Mouse (Mus musculus): ENCODE data around the gene Alkbh6. TPM values are rescaled to one million over a fixed set of nuclear protein-coding genes. Genes with fewer than 3 reads are reported as not detected.
A peak's percentile ranks its signal among the peaks of the same experiment; 100 is the strongest.

The Alkbh6 gene
- polyA plus RNA-seq, 1 experiment from 2014 or later: 80.8 TPM

DNA sequence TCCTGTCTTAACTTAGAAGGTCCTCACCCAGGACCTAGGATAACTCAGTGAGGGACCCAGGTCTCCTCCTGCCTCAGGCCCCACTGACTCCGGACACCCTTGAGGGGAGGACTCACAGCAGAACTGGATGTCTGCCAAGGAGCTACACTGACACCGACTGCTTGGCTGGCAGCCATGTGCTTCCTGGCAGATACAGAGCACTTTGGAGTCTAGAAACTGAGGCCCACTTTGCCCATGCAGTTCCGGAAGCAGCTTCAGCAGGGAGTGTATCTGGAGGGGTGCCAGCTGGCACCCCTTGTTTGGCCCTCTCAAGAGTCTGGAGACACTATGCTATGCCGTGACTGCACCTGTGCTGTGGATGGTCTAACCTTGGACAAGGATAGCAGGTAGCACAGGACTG is 24.9 kb downstream of the Alkbh6 start:
- Histone ChIP-seq H3K4me3 (no peak overlapping the region), H3K4me1 (peaks cover 11% of the 10 kb centered on the region), H3K4me2 (no peak overlapping the region), H3K9me3 (no peaks in the 10 kb centered on the region), H3K9ac (no peak overlapping the region), H3K27ac (0 out of 2 replicates have a peak overlapping the region, but pooled peaks have one; percentile 27), H3K36me3 (no peaks in the 10 kb centered on the region), H3K27me3 (peaks cover 27% of the 10 kb centered on the region)
- ATAC-seq (ENCODE audit: insufficient number of reproducible peaks, low FRiP score, low TSS enrichment, low read depth): no peak
- WGBS: 22% methylated on average over 4 of the region's 4 CpGs

DNA sequence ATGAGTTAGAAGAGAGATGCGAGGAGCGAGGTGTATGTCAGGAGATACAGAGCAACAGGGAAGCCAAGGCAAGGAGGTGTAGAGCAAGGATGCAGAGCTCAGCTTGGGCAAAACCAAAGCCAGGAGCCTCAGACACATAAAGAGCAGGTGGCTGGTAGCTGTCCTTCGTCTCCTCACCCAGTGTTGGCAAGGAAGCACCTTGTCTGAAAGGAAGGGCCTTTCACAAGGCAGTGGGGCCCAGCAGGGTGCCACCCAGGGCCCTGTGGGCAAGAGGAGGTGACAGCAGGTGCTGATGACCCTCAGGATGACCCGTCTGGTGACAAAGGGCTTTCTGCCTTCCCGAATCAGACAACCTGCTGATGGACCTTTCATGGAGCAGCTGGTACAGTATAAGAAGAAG is 26.0 kb downstream of the Alkbh6 start:
- ATAC-seq (ENCODE audit: insufficient number of reproducible peaks, low FRiP score, low TSS enrichment, low read depth): no peak
- no peak overlapping the region for H3K4me3 ChIP-seq
- H3K36me3 ChIP-seq: no peaks in the 10 kb centered on the region
- no peak overlapping the region for H3K27ac ChIP-seq
- H3K9ac ChIP-seq: no peak overlapping the region
- no peaks in the 10 kb centered on the region for H3K9me3 ChIP-seq
- 60% methylated on average over 5 of the region's 5 CpGs for WGBS
- H3K4me2 ChIP-seq: no peak overlapping the region
- peaks cover 27% of the 10 kb centered on the region for H3K27me3 ChIP-seq
- H3K4me1 ChIP-seq: peaks cover 11% of the 10 kb centered on the region

DNA sequence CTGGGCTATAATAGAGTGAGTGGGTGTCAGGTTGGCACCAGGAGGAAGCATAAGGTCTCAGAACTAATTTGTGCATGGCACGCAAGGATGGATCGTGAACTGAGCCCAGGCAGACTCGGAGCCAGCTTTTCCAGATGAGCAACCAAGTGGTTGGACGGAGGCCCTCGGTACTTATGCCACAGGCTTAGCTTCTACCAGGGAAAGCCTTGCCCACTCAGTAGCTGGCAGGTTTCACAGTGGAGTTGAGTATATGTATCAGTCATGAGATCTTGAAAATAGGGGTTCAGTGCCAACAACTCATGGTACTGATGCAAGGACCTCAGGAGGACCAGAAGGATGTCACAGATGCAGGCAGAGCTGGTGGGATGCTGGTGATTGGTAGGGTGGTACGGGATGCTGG is 27.2 kb downstream of the Alkbh6 start:
- Histone ChIP-seq H3K9me3 (no peaks in the 10 kb centered on the region), H3K9ac (no peak overlapping the region), H3K4me2 (no peak overlapping the region), H3K4me1 (peaks cover 11% of the 10 kb centered on the region), H3K27ac (no peak overlapping the region), H3K36me3 (no peaks in the 10 kb centered on the region), H3K27me3 (peaks cover 27% of the 10 kb centered on the region), H3K4me3 (no peak overlapping the region)
- no peak for ATAC-seq (ENCODE audit: insufficient number of reproducible peaks, low FRiP score, low TSS enrichment, low read depth)
- 77% methylated on average over 6 of the region's 6 CpGs for WGBS

DNA sequence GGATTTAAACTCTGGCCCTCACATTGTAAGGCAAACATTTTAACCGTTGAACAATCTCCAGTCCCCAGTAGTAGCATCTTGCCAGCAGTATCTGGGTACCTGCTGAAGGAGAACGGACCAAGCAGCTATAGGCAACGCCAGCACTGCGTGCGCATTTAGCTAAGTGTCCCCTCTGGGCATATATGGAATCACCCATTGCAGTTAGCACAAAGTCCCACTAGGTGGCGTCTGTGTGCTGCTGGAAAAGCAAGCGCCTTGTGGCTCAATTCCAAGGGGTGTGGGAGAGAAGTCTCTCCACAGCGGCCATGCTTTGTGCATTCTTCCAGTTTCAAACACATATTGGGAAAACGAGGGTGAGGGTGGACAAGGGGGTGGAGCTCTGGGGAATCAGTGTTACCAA is 27.9 kb downstream of the Alkbh6 start:
- H3K9me3 ChIP-seq: no peaks in the 10 kb centered on the region
- H3K36me3 ChIP-seq: no peaks in the 10 kb centered on the region
- no peak overlapping the region for H3K4me3 ChIP-seq
- no peak overlapping the region for H3K27ac ChIP-seq
- peaks cover 27% of the 10 kb centered on the region for H3K27me3 ChIP-seq
- WGBS: 2% methylated on average over 9 of the region's 9 CpGs
- no peak overlapping the region for H3K4me2 ChIP-seq
- H3K9ac ChIP-seq: no peak overlapping the region
- H3K4me1 ChIP-seq: peaks cover 11% of the 10 kb centered on the region
- ATAC-seq (ENCODE audit: insufficient number of reproducible peaks, low FRiP score, low TSS enrichment, low read depth): no peak

DNA sequence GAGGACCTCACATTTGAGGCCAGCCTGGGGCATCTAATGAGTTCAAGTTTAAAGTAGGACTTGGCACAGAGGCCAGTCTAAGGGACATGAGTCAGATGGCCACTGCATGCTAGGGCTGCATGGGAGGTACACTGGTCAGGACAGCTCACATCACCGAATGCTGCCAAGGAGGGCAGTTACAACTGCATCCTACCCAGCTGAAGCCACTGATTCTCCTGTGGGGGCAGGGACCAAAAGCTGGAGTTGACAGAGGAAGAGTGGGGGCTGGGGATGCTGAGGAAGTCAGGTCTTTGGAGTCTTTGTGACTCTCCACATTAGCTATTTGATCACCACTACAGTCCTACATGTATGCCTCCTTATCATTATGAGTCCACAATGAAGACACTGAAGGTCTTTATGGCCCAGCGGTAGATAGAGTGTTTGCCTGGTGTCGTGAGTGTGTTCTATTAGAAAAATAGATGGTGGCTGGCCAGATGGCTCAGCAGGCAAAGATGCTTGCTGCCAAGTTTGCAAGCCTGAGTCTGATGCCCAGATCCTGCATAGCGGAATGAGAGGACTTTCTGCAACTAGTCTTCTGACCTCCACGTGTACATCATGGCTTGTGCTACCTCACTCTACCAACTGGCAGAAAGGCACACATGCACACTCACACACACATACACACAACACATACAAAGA is 31.1 kb downstream of the Alkbh6 start:
- peaks cover 9% of the 10 kb centered on the region for H3K4me1 ChIP-seq
- H3K27ac ChIP-seq: no peak overlapping the region
- 65% methylated on average over 5 of the region's 5 CpGs for whole genome bisulfite sequencing
- no peak for ATAC-seq (ENCODE audit: insufficient number of reproducible peaks, low FRiP score, low TSS enrichment, low read depth)
- H3K4me2 ChIP-seq: no peak overlapping the region
- H3K36me3 ChIP-seq: no peaks in the 10 kb centered on the region
- H3K9me3 ChIP-seq: no peaks in the 10 kb centered on the region
- no peak overlapping the region for H3K4me3 ChIP-seq
- H3K27me3 ChIP-seq: peaks cover 16% of the 10 kb centered on the region
- no peak overlapping the region for H3K9ac ChIP-seq

DNA sequence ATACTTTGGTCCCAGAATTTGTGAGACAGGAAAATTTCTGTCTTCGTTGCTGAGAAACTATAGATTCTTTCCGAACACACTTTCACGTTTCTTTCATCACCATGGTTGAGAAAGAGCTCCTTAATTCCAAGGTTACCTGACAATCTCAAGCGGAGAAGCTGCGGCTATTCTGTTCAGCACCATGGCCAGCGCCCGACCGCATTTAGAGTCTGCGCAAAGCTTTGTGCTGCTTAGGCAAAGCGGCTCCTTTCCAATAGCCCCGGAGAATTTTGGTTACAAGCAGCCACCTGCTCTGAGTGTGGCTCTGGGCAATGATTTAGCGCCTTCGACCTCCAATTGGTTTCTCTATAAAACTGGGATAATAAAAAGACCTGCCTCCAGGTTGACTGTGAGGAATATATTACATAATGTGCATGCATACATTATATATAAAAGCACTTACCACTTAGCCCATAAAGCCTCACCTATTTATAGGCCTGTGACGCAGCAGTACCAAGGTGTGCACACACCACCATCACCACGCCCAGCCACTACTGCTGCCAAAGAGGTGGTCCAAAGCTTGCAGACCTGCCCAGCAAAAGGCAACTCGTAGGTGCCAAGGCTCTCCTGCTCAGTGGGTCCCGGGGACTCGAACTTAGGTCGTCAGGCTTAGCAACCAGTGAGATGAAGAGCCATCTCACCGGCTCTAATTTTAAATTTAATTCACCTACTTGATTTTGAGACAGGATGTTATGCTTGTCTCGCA is 38.3 kb downstream of the Alkbh6 start:
- H3K27ac ChIP-seq: no peak overlapping the region
- WGBS: 21% methylated on average over 21 of the region's 21 CpGs
- no peak overlapping the region for H3K9ac ChIP-seq
- peaks cover 37% of the 10 kb centered on the region for H3K27me3 ChIP-seq
- no peak overlapping the region for H3K4me2 ChIP-seq
- ATAC-seq (ENCODE audit: insufficient number of reproducible peaks, low FRiP score, low TSS enrichment, low read depth): no peak
- H3K9me3 ChIP-seq: no peaks in the 10 kb centered on the region
- no peak overlapping the region for H3K4me3 ChIP-seq
- no peaks in the 10 kb centered on the region for H3K36me3 ChIP-seq
- peaks cover 7% of the 10 kb centered on the region; the same call in 1 of the 2 replicates for H3K4me1 ChIP-seq

DNA sequence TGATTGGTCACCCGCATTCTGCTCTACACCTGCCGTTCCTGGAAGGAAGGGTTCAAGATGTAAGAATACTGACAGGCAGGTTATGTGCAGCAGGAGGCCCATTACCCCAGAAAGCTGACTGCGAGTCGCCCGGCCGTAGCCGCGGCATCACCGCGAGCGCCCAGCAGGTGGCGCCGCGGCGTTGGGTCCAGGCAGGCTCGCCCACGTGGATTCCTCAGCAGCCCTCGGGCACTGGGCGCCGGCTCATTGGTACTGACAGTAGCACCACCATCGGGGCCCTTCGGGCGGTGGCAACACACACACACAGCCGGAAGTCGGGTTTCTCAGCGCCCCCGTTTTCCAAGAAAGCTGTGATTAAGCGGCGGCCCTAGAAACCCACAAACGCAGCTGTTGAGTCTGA is 39.3 kb downstream of the Alkbh6 start:
- 2% methylated on average over 30 of the region's 30 CpGs for WGBS
- Histone ChIP-seq H3K4me2 (no peak overlapping the region), H3K36me3 (no peaks in the 10 kb centered on the region), H3K9me3 (no peaks in the 10 kb centered on the region), H3K4me1 (peaks cover 7% of the 10 kb centered on the region; the same call in 1 of the 2 replicates), H3K27ac (no peak overlapping the region), H3K9ac (no peak overlapping the region), H3K27me3 (peaks cover 37% of the 10 kb centered on the region), H3K4me3 (no peak overlapping the region)
- no peak for ATAC-seq (ENCODE audit: insufficient number of reproducible peaks, low FRiP score, low TSS enrichment, low read depth)

DNA sequence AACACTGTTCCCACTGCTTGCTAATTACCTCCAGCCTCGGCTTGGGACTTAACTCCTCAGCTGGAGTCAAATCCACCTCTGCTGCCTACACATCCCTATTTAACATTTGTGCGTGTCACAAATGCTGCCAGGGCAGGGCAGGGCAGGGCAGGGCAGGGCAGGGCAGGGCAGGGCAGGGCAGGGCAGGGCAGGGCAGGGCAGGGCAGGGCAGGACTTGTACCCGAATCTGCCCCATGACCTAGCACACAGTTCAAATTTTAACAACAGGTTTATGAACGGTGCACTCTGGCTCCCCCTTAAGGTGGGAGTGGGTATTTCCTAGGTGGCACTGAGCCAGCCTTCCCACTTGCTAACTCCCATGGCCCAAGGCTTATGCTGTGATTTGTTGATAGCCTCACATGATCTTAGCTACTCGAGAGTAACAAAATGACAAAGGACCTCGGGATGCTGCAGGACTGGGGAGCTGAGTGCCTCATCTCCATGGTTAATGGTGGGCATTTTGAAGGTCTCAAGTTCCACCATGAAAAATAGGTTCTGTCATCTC is 44.8 kb downstream of the Alkbh6 start:
- H3K9me3 ChIP-seq: no peaks in the 10 kb centered on the region
- H3K36me3 ChIP-seq: 0 out of 2 replicates have a peak, but pooled peaks cover 11% of the 10 kb centered on the region
- peaks cover 21% of the 10 kb centered on the region for H3K27me3 ChIP-seq
- ATAC-seq (ENCODE audit: insufficient number of reproducible peaks, low FRiP score, low TSS enrichment, low read depth): no peak
- no peaks in the 10 kb centered on the region for H3K4me1 ChIP-seq
- H3K9ac ChIP-seq: no peak overlapping the region
- no peak overlapping the region for H3K4me2 ChIP-seq
- H3K4me3 ChIP-seq: no peak overlapping the region
- H3K27ac ChIP-seq: no peak overlapping the region
- 14% methylated on average over 6 of the region's 6 CpGs for WGBS

DNA sequence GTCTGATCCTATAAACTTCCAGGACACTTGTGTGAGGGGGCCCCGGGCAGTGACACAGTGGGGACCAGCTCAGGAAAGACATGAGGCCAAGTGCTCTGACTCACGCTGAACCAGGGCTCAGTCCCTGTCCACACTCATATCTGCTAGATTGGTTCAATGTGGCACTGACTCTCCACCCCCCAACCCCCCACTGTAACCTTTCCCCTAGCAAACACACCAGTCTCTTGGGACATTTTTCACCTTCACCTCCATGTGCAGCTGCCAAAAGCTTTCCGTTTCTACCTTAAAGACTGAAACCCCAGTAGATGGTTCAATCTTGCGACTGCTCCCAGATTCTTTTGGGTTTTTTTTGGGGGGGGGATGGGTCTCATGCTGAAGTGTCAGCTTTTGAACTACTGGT is 45.5 kb downstream of the Alkbh6 start:
- 62% methylated on average over 4 of the region's 4 CpGs for WGBS
- Histone ChIP-seq H3K9me3 (no peaks in the 10 kb centered on the region), H3K4me1 (peaks cover 1% of the 10 kb centered on the region; the same call in 1 of the 2 replicates), H3K9ac (no peak overlapping the region), H3K4me2 (no peak overlapping the region), H3K36me3 (0 out of 2 replicates have a peak, but pooled peaks cover 11% of the 10 kb centered on the region), H3K4me3 (no peak overlapping the region), H3K27ac (no peak overlapping the region), H3K27me3 (peaks cover 16% of the 10 kb centered on the region)
- no peak for ATAC-seq (ENCODE audit: insufficient number of reproducible peaks, low FRiP score, low TSS enrichment, low read depth)

DNA sequence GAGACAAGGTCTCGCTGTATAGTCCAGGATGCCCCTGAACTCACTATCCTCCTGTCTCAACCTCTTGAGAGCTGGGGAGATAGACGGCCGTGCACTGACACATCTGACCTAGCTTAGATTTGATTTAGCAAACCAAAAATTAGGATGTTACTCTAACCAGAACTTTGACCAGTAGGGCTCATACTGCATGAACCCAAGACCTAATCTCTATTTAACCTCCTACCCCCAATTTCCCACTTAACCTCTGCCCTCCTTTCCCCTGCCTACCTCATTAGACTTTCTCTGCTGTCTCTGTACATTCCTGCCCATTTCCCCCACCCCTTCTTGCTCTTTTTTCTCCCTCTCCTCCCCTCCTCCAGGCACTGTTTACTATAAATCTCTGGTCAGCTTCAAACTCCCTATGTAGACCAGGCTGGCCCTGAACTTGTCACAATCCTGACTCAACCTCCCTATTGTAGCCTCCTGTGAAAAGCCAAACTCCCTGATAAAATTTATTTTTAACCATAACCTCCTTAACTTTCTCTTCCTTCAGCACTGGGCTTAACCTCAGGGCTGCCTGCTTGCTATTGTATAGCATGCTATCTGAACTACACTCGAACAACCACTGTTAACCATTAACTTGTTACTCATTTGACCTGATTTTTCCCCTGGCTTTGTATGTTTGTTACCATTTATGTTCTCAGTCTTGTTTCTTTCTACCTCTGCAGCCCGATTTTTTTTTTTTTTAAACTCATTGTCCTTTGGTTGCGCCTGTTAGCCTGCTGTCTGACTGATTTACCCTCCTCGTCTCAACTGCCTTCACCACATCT is 50.1 kb downstream of the Alkbh6 start:
- no peak overlapping the region for H3K4me2 ChIP-seq
- ATAC-seq (ENCODE audit: insufficient number of reproducible peaks, low FRiP score, low TSS enrichment, low read depth): no peak
- peaks cover 26% of the 10 kb centered on the region for H3K36me3 ChIP-seq
- no peaks in the 10 kb centered on the region for H3K27me3 ChIP-seq
- H3K27ac ChIP-seq: no peak overlapping the region
- H3K4me1 ChIP-seq: peaks cover 33% of the 10 kb centered on the region
- no peak overlapping the region for H3K4me3 ChIP-seq
- H3K9me3 ChIP-seq: no peaks in the 10 kb centered on the region
- 81% methylated on average over 7 of the region's 7 CpGs for WGBS
- H3K9ac ChIP-seq: no peak overlapping the region

DNA sequence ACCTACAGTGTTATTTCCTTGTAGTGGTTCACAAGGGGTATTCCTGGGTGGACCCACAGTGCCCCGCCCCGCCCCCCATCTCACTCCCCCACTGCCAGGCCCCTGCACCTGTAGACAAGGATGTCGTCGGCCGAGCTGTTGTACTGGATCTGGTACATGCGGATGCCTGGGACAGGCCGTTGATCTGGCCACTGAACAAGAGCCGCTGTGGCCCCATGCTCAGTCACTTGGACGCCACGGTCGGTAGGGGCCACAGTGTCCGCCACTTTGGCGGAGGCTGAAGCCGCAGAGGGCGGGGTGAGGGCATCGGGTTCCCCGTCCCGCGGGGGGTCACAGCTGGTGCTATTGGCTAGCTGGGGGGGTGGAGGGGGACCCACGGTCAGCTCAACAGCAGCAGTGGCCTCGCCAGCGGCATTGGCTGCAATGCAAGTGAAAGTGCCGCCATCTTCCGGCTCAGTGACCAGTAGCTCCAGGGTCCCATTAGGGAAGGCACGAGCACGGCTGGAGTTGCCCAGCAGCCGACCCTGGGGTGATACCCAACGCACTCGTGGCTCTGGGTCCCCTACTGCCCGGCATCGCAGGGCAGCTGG is 50.9 kb downstream of the Alkbh6 start:
- no peak overlapping the region for H3K4me2 ChIP-seq
- WGBS: 83% methylated on average over 31 of the region's 31 CpGs
- no peak for ATAC-seq (ENCODE audit: insufficient number of reproducible peaks, low FRiP score, low TSS enrichment, low read depth)
- H3K9me3 ChIP-seq: no peaks in the 10 kb centered on the region
- H3K27me3 ChIP-seq: peaks cover 6% of the 10 kb centered on the region
- peaks cover 26% of the 10 kb centered on the region for H3K36me3 ChIP-seq
- H3K27ac ChIP-seq: no peak overlapping the region
- peaks cover 33% of the 10 kb centered on the region for H3K4me1 ChIP-seq
- no peak overlapping the region for H3K9ac ChIP-seq
- H3K4me3 ChIP-seq: no peak overlapping the region
